Mouse (Mus musculus) left cerebral cortex, postnatal 14 days (tissue): ENCODE data around the gene Ddx60. TPM values are rescaled to one million over a fixed set of nuclear protein-coding genes. Genes with fewer than 3 reads are reported as not detected.
A peak's percentile ranks its signal among the peaks of the same experiment; 100 is the strongest.
"Not testable (repeated sequence)": the region's sequence is repeated elsewhere in the genome, so short reads cannot be mapped to it uniquely, and the experiment has no call there.

Source experiments
- DNase-seq, 2 experiments: peaks; one replicate each; pipeline ENCODE4 v3.0.0; 2021 to 2022; ENCODE audit warnings: low spot score in 2 of 2, mixed read lengths in 1 of 2
- intact Hi-C: fragments of 180-260 bp; cut with DNase I; formaldehyde crosslinking; loops from one replicate; pipeline ENCODE4 v1.15.1; 2025
- long read RNA-seq, 2 experiments: library from polyadenylated mRNA; stranded (forward); transcript quantifications; one replicate each; pipeline ENCODE4 v2.0.0; 2021
- total RNA-seq, 2 experiments: library from RNA; stranded (reverse); gene quantifications; 2 replicates each; pipeline ENCODE4 v1.2.3; 2021

Gene Ddx60
- under 1 TPM; 0.30 to 0.51 TPM for total RNA-seq
- long read RNA-seq, experiment 1: 0 reads
- long read RNA-seq, experiment 2: 0 reads

GRCm38 (mm10) chr8:61927777-61928494 lies at the start of gene Ddx60:
Ddx60 (plus strand) TSS chr8:61928087.
- intact Hi-C loops: no loop called here
- DNase-seq: peak; percentile 28 to 71

DNA sequence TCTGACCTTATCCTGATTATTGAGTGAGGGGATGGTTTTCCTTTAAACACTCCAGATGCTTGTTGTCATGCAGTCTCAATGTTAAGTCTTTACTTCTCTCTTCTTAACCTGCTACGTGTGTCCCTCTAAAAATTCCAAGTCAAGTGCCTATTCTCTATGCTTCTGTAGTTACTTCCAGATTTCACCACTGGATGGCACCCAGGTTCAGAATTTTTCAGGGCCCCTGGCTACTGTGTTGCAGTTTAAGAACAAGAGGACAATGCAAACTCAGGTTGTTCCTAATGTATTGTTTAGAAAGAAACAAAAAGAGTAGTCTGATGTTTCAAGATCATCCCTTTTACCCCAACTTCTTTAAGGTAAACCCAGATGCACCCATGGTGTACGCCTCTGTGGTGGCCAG lies 33.8 kb upstream of the Ddx60 start:
- peak; percentile 42 to 81 for DNase-seq
- intact Hi-C loops: loop anchor here (1.0 kb wide), 1 partner anchor 166 kb away; no protein-coding TSS in a partner anchor

- intact Hi-C loops: no loop called here
- no peak for DNase-seq
Observed at GRCm38 (mm10) chr8:61896742-61897141, 31.1 kb upstream of the Ddx60 start.

DNA sequence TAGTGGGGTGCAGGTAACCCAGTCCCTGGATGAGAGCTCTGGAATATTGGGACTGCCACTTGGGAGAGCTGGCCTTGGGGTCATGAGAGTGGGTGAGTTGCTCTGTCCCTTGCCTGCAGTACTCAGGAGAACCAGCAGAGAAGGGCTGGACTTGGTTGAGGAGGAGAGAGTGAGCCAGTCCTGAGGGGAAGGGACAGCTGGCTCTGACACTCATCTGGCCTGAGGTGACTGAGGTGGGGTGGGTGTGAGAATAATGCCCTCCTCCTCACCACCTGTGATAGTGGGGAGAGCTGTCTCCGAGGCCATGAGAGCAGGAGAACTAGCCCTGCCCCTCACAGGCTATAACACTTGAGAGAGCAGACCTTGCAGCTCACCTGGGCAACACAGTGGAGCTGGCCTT lies 30.5 kb upstream of the Ddx60 start:
- no peak for DNase-seq
- intact Hi-C loops: no loop called here

- DNase-seq: no peak
- intact Hi-C loops: no loop called here
Observed at GRCm38 (mm10) chr8:61901028-61901717, 26.7 kb upstream of the Ddx60 start.

DNA sequence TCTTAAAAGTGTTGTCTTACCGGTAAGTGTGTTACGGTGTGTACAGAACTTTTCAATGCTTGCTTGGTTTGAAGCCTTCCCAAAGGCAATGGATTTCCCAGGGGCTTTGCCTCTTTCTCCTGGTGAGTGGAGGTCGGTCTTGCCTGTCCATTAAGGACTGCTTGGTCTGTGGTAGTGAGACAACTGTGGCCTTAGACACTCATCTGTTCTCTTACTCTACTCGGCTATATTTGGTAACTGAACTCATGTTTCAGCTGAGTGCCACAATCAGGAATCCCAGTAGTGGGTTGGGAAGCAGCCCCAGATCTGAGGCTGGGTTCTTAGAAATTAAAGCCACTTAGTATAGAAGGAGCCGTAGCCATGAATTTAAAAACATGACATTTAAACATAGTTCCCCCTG lies 25.4 kb upstream of the Ddx60 start, which contains the start of gene Palld:
TSS of gene Palld (minus strand) at position 170 of the 400 bp plus-strand sequence.
- DNase-seq: no peak
- intact Hi-C loops: no loop called here

- peak; percentile 23 to 25 for DNase-seq
- intact Hi-C loops: no loop called here
Observed at GRCm38 (mm10) chr8:61908303-61909215, 19.3 kb upstream of the Ddx60 start.

- intact Hi-C loops: no loop called here
- no peak for DNase-seq
Observed at GRCm38 (mm10) chr8:61909313-61909712, 18.6 kb upstream of the Ddx60 start.

GRCm38 (mm10) chr8:61912817-61913216 lies 15.1 kb upstream of the Ddx60 start:
- intact Hi-C loops: no loop called here
- DNase-seq: no peak

DNA sequence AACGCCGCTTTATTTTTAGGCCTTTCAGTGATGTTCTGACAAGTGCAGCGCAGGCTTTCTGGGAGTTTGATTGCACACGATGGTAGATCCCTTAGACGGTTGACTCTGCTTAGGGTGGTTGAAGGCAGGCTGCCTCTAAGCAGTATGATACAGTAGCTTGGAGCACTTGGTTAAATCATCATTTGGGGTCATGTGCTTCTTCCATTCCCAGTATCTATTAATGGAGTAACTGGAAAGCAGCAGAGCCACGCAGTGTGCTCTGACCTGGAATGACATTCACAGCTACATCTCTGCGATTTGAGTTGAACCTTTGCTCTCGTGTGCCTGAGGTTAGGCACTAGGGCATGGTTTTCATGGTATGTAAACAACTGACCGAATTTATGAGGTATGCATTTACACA lies 13.9 kb upstream of the Ddx60 start:
- no peak for DNase-seq
- intact Hi-C loops: no loop called here

DNA sequence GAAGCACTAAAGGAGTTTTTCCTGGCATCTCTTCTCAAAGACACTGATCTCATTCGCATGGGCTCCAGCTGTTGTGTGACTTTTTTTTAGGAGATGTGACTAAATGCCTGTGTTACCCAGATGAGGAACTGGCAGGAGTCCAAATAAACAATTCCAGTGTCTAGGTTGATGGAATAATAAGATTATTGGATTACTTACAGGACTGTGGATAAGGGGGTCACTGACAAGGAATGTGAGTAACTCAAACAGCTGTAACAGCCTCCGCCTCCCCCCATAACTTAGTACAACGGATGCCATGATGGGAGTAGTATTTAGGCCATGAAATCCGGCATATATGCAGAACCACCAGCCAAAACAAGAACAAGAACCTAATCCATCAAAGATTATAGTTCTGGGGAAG lies 10.6 kb upstream of the Ddx60 start:
- no peak for DNase-seq
- intact Hi-C loops: no loop called here

DNA sequence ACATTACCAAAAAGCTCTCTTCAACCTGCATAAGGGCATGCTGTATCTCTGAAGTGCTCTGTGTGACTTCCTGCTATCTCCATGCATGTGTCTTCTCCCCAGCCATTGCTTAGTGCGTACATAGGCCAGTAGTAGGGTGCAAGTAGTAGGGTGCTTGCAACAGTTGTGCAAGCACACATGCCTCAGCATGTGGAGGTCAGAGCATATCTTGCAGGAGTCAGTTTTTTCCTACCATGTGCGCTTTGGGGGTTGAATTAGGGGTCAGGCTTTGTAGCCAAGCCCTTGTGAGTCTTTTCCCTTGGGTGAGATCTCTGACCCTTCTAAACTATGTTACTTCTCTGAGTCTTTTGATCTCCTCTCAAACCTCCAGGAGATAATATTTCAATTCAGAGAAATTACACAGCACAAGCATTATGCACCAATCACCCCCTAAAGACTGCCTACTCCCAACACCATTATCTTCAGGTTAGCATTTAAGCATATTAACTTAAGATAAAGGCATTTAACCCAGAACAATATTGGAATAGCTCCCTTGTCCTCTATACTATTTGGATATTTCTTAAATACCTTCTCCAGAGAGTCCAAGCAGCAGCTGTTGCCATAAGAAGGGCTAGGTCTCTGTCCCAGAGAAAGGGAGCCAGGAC lies 8.6 kb upstream of the Ddx60 start:
- intact Hi-C loops: no loop called here
- DNase-seq: no peak

DNA sequence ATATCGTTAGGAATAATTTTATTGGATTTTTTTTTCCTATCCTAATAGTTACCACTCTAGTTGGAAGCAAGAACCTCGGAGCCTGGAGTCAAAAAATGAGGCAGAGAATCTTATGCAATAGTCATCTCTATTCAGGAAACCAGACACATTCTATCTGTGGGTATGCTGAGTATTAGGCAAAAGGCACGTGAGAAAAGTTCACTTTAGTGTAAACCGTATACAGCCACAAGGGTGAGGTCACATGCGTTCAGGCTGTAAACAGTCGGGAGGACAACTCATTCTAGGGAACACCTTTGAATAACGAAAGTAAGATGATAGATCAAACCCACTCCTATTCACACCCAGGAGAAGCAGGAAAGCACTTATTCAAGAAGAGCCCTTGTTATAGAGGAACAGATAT lies 7.5 kb upstream of the Ddx60 start:
- intact Hi-C loops: no loop called here
- no peak for DNase-seq

DNA sequence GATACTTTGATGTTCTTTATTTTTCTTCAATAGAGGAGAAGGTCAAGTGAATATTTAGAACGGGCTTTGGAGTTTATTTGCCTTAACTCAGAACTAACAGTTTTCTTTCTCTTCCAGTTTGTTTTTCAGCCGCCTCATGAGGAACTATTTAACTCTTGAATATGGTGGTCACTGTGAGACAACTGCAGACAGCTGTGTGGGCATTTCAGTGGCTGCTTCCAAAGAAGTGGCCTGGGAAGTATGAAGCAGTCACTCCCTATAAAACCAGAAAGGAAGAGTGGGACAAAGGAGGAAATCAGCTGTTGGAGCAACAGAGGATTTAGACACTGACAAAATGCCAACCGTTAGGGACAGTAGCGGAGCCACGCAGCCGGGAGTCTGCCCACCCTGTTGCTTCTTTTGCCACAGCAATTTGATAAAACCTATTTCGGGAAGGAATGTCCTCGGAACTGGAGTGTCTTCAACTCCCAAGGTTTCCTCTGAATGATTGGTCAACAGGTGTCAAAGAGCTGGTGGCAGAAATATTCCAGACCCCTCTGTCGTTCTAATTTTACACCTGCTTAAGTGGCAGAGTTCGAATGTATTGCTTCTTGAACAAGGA lies 6.3 kb upstream of the Ddx60 start:
- no peak for DNase-seq
- intact Hi-C loops: no loop called here

DNA sequence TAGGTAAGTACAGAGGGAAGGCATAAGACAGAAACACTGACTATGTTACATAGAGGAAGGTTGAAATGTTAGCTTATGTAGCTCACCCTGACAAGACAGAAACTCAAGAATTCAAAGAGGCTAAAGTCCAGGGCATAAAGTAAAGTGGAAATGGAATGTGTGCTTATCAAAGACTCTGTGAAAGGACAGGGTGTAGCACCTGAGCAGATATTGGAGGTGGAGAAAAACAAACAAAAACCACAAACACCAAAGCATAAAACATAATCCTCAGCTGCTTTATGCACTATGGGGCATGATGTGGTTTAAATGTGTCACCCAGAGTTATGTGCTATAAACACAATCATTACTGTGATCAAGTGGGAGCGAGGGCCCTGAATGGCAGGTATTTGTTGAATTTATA lies 3.4 kb upstream of the Ddx60 start:
- intact Hi-C loops: no loop called here
- no peak for DNase-seq

DNA sequence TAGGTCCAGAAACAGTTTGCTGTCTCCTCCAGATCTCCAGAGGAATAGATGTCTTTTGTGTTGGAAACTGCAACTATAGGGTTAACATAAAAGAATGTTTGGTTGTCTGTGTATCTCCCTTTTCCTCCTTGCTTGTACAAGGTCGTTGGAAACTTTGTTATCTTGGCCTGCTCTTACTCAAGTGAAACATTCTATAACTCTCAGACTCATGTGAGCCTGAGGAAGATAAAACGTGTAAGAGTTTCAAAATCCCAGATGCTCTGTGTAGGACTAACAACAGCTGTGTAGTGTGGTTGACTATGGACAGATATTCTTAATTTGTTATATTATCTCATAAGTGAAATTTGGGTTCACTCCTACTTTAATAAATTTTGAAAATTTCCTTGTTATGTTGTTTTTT lies 5.4 kb downstream of the Ddx60 start:
- intact Hi-C loops: no loop called here
- no peak for DNase-seq

DNA sequence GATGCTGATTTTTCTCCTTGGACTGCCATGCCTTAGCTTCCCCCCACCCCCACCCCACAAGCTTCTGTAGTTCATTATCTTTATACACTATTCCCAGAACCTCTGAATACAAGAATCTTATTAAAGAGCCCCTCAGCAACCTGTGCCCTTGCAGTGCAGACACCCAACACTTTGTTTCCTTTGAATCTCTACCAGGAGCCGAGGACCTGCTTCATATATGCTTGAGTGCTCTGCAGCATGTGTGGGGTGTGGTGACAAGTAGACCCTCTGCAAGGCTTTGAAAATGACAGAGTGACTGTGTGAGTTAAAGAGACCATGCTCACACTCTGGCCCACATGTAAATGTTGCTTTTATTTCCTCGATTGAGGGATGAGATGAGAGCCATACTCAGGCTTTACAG lies 9.7 kb downstream of the Ddx60 start:
- intact Hi-C loops: no loop called here
- no peak for DNase-seq

DNA sequence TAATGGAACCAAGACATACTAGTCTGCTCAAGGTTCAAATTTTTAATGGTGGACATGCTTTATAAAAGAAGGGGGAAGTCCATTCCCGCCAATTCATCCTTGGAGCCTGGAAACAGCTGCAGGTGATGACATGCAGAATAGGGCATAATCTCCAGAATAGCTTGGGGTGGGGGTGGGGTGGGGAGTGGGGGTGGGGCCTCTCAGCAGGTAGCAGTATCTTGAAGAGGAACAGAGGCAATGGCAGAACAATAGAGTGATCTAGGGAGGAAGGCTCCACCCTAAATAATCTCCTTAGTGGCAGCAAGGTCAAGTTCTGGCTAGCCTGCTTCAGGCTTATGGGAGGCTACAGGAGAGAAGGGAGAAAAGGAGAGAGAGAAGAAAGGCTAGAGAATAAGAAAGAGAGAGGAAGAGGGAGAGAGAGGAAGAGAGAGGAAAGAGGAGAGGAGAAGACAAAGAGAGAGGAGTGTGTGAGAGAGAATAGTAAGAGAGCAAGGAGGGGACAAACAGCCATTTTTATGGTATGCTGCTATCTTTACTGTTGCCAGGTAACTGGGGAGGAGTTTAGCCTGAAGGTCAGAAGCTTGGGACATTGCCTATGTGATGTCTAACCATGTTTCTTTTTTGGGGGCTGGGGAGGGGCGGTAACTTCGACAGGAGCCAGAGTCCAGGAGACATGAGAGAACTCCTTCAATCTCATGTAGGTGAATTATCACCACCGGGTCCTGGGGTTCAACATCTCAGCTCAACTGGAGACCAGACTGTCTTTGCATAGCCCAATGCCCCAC lies 36.9 kb downstream of the Ddx60 start:
- intact Hi-C loops, DNase-seq: not testable (repeated sequence)
